Mouse (Mus musculus): Measurements from ENCODE around the gene Lxn.

DNA sequence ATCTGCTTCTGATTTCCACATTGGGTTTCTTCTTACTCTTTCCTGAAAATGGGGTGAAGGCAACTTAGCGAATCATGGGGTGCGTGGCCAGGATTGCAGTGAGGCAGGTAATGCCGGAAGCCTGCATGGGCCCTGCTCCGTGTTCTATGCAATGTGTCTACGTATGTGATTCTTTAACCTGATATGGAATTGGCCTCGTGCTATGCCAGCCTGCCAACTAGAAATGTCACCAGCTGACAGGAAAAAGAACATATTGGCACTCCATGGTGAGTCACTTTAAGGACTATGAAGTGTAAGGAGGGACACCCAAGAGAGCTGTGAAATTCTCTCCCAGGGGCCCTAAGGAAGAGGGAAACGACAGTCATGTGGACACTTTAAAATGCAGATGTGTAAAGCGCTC, 29.4 kb upstream of the Lxn start:
- TF ChIP-seq CTCF (IDR thresholded peaks at IDR 0.05; ENCODE audit: control insufficient read depth, insufficient read depth, low read length) (no peak), POLR2A (IDR thresholded peaks at IDR 0.05; ENCODE audit: borderline replicate concordance, control insufficient read depth, low read depth, low read length) (no peak)

Data from bone marrow, adult 2 months (tissue).